Mouse (Mus musculus): ENCODE results near the gene Nox4. TPM values are rescaled to one million over a fixed set of nuclear protein-coding genes. Genes with fewer than 3 reads are reported as not detected.
A peak's percentile ranks its signal among the peaks of the same experiment; 100 is the strongest.
"Not testable (repeated sequence)": the region's sequence is repeated elsewhere in the genome, so short reads cannot be mapped to it uniquely, and the experiment has no call there.

Nox4 gene
- polyA plus RNA-seq, 1 experiment = 0.26 TPM

DNA sequence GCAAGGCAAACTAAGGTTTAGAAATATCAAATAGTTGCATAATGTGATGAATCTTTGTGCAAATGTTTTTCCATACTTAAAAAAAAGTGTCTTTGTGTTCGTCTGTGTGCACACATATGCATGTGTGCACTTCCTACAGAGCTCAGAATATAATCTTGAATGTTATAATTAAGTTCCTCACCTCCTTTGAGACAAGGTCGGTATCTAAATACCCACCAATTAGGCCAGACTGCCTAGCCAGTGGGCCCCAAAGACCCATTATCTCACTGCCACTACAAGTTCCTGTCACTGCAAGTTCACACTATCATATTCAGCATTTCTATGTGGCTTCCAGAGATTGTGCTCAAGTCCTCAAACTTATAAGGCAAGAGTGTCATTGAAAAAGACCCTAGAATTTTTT lies 129.0 kb downstream of the Nox4 start:
- WGBS = 67% methylated on average over 2 of the region's 2 CpGs
- TF ChIP-seq POLR2A (IDR thresholded peaks at IDR 0.05; ENCODE audit: borderline replicate concordance, insufficient read depth, low read length) (no peak), CTCF (IDR thresholded peaks at IDR 0.05; ENCODE audit: borderline replicate concordance, insufficient read depth, low read depth, low read length) (no peak)
- no peak for DNase-seq
- Histone ChIP-seq H3K27ac (ENCODE audit: insufficient read depth, low read length) (no peak overlapping the region), H3K27me3 (ENCODE audit: control insufficient read depth, insufficient read depth, low read length) (no peaks in the 10 kb centered on the region), H3K4me1 (ENCODE audit: control insufficient read depth, insufficient read depth, low read length) (no peaks in the 10 kb centered on the region), H3K4me3 (replicated peaks; ENCODE audit: insufficient read depth, low read depth, low read length) (no peak overlapping the region)

DNA sequence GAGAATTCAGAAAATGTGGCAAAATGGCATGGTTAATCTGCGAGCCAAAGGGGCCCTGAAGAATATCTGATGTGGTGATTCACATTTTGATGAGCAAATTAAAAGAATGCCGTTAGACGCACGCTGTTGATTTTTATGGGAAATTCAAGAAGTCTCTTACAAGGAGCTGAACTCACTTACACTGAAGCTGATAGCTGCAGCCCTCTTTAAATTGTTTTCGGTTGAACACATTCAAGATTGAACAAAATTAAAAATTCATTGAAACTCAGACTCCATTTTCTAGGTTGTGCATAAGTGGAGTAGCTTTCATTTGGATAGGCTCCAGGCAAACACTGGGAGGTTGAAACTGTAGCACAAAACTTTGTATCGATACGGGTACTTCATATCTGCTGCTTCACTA lies 151.1 kb downstream of the Nox4 start:
- DNase-seq = no peak
- no peaks in the 10 kb centered on the region for H3K27me3 ChIP-seq (ENCODE audit: control insufficient read depth, insufficient read depth, low read length)
- 82% methylated on average over 7 of the region's 7 CpGs for WGBS
- H3K4me3 ChIP-seq (replicated peaks; ENCODE audit: insufficient read depth, low read depth, low read length) = no peak overlapping the region
- TF ChIP-seq CTCF (IDR thresholded peaks at IDR 0.05; ENCODE audit: borderline replicate concordance, insufficient read depth, low read depth, low read length) (no peak), POLR2A (IDR thresholded peaks at IDR 0.05; ENCODE audit: borderline replicate concordance, insufficient read depth, low read length) (no peak)
- no peaks in the 10 kb centered on the region for H3K4me1 ChIP-seq (ENCODE audit: control insufficient read depth, insufficient read depth, low read length)
- no peak overlapping the region for H3K27ac ChIP-seq (ENCODE audit: insufficient read depth, low read length)

- H3K27ac ChIP-seq (ENCODE audit: insufficient read depth, low read length); H3K27me3 ChIP-seq (ENCODE audit: control insufficient read depth, insufficient read depth, low read length); H3K4me1 ChIP-seq (ENCODE audit: control insufficient read depth, insufficient read depth, low read length); DNase-seq; H3K4me3 ChIP-seq (replicated peaks; ENCODE audit: insufficient read depth, low read depth, low read length): not testable (repeated sequence)
- 0 out of 2 replicates have a peak, but pooled peaks have one; percentile 3 for TF ChIP-seq CTCF (IDR thresholded peaks at IDR 0.05; ENCODE audit: borderline replicate concordance, insufficient read depth, low read depth, low read length)
- WGBS = 15% methylated on average over 4 of the region's 4 CpGs
Observed at GRCm38 (mm10) chr7:87411373-87411772, 165.5 kb downstream of the Nox4 start.

DNA sequence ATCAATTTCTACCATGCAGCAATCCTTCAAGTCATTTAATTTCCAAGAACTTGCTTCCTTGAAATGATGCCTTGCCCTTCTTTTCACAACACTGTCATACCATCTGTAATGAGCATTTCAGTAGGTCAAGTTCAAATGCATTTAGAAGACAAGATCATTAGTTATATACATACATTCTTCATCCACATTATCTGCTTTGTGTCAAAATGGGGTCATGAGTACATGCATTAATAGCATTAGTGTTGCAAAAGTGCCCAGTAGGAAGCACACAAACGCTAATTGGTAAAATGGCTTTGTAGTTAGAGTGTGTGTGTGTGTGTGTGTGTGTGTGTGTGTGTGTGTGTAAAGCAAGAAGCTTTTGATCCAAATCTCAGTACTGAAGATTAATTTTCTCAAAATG lies 167.4 kb downstream of the Nox4 start:
- no peak for DNase-seq
- no peak for TF ChIP-seq POLR2A (IDR thresholded peaks at IDR 0.05; ENCODE audit: borderline replicate concordance, insufficient read depth, low read length)
- TF ChIP-seq CTCF (IDR thresholded peaks at IDR 0.05; ENCODE audit: borderline replicate concordance, insufficient read depth, low read depth, low read length) = no peak
- no peak overlapping the region for H3K27ac ChIP-seq (ENCODE audit: insufficient read depth, low read length)
- 65% methylated on average over 1 of the region's 1 CpGs for WGBS
- H3K4me1 ChIP-seq (ENCODE audit: control insufficient read depth, insufficient read depth, low read length) = no peaks in the 10 kb centered on the region
- no peaks in the 10 kb centered on the region for H3K27me3 ChIP-seq (ENCODE audit: control insufficient read depth, insufficient read depth, low read length)
- no peak overlapping the region for H3K4me3 ChIP-seq (replicated peaks; ENCODE audit: insufficient read depth, low read depth, low read length)

Other genes starting within 250 kb of the Nox4 start
- gene Vmn2r79, start 250.0 kb upstream of the Nox4 start, polyA plus RNA-seq (2012; rRNA removed) = not detected in 2 replicates
- gene Tyr, start 247.4 kb downstream of the Nox4 start, polyA plus RNA-seq (2012; rRNA removed) = 0.02 TPM in 1 of 2 replicates, not detected in the other